Mouse (Mus musculus): ENCODE results near the gene Usp48.
"Not testable (repeated sequence)": the region's sequence is repeated elsewhere in the genome, so short reads cannot be mapped to it uniquely, and the experiment has no call there.

The Usp48 gene

DNA sequence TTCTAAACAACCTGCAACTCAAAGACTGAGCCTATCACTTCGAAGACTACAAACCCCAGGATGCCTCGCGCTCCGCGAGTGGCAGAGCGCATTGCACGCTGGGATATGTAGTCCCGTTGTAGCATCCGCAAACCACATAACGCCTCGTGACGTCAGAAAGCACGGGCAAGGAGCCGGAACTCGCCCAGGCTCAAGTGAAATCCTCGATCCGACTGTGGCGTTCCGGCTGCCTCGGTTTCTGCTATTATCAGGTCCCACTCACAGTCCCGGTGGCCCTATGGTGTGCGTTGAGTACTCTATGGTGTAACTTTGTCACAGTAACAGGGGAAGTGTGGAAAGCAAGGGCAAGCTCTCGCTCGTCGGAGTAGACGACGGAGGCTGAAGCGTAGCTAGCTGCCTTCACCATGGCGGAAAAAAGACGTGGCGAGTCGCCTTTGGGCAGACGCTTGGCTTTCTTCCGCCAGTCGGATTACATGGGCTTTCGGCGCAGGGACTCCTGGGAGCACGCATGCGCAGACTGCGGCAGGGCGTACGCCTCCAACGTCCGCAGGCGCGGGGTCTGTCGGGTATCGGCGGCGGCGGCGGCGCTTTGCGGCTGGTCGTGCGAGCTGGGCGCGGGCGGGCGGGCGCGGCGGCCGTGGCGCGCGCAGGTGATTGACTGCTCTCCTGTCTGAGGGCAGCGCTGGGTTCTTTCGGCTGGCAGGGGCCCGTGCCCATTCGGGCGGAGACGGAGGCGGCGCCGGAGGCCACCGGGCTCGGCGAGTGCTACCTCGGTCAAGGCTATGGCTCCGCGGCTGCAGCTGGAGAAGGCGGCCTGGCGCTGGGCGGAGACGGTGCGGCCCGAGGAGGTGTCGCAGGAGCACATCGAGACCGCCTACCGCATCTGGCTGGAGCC, at the start of gene Usp48:
Gene Usp48 (plus strand): TSS at position 155 of the 895 bp plus-strand sequence.
- DNase-seq = peak; percentile 99 to 100

DNA sequence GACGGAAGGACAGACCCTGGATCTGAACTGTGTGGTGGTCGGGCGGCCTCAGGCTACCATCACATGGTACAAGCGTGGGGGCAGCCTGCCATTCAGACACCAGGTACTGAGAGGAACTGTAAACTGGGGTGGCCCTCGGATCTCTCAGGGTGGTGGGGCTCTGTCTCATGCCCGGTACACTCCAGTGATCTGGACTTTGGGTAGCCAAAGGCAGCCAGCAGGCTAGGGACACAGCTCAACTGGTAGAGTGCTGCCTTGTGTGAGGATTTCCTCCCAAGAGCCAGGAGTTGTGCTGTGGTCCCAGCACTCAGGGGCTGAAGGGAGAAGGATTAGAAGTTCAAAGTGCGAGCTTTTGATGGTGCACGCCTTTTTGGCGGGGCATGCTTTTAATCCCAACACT, 48.0 kb upstream of the Usp48 start:
- DNase-seq = no peak

DNA sequence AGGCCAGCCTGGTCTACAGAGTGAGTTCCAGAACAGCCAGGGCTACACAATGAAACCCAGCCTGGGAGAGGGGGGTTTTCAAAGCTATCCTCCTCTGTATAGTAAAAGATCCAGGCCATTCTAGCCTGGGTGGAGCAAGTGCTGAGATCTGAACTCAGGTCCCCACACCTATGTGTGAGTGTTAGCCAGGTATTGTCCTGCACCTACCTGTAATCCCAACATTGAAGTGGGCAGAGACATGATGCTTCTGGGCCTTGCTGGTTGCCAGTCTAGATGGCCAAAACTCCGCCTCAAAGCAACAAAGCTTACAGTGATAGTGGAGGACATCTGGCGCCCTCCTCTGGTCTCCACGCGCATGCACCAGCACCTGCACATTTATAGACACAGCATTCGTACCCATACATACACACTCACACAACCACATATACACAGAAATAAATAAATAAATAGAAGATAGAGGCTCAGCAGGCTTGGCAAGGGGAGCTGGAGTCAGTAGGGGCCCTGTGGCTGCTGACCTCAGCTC, 47.5 kb upstream of the Usp48 start:
- DNase-seq = peak in 1 of 2 experiments; percentile 60

DNA sequence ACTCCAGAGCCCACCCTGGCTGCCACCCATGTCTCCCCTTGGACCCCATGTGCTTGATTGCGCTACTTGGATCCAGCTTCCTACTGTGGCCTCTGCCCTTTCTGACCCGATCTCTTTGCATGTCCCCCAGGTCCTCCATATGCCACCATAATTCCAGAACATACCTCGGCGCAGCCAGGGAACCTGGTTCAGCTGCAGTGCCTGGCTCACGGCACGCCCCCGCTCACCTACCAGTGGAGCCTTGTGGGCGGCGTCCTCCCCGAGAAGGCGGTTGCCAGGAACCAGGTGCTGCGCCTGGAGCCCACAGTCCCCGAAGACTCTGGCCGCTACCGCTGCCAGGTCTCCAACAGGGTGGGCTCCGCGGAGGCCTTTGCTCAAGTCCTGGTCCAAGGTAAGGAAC, 40.1 kb upstream of the Usp48 start:
- DNase-seq = no peak

GRCm38 (mm10) chr4:137556673-137557210, 36.8 kb upstream of the Usp48 start:
- DNase-seq = no peak

DNA sequence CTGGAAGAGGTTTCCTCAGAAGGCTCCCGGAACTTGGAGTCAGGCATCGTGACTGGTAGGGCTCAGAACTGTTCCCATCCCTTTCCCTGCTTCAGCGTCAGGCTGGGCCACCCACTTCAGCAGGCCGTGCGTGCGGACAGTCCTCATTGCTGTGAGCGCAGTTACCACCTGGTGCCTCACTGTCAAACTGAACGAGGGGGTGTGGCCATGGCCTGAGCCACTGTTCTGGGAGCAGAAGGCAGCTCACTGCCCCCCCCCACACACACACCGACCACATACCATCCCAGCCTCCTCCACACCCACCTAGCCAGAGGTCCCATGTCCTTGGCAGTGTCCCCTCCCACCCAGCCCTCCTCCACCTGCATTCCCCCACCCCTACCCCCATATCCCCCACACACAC, 23.7 kb upstream of the Usp48 start:
- DNase-seq = no peak

- no peak for DNase-seq
Observed at GRCm38 (mm10) chr4:137574469-137574868, 19.1 kb upstream of the Usp48 start, which contains the start of gene Ldlrad2. Ldlrad2 (minus strand) TSS chr4:137574569.

DNA sequence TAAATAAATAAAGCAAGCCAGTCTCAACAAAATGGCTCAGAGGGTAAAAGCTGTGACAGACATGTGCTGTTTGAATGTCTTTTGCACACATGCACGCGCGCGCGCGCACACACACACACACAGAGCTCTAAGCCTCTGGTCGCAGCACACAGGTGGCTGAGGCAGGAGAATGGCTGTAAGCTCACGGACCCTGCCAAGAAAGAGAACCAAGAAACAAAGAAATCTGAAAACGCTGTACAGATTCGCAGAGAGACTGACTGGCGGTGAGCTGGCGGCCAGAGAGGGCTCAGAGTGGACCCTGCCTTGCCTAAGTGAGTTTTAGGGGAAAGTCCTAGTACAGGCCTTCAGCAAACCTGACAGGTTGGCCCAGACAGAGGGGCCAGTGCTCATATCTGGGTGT, 16.1 kb upstream of the Usp48 start:
- DNase-seq = no peak

- DNase-seq = peak; percentile 74 to 78
Observed at GRCm38 (mm10) chr4:137578181-137578845, 15.2 kb upstream of the Usp48 start.

GRCm38 (mm10) chr4:137579789-137580188, 13.8 kb upstream of the Usp48 start:
- no peak for DNase-seq

GRCm38 (mm10) chr4:137580299-137580698, 13.3 kb upstream of the Usp48 start:
- DNase-seq = no peak

DNA sequence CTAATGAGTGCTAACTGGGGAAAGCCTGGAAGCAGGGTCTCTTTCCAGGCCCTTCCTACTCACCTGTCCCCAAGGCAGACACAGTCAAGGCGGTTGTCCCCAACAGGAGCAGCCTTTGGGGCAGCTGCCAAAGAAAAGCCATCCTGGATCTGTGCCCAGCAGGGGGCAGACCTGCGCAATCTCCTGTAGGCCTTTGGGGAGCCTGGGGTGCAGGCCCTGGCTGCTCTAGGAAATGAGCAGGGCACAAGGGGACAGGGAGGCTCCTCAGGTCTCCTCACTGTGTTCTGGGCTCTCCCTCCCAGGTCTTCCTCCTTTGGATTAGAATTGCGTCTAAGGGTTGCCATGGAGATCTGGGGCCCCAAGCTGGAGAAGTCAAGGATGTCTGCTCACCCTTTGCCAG, 11.7 kb upstream of the Usp48 start:
- DNase-seq = peak in 1 of 2 experiments; percentile 42

GRCm38 (mm10) chr4:137589095-137589494, 4.5 kb upstream of the Usp48 start:
- DNase-seq = not testable (repeated sequence)

DNA sequence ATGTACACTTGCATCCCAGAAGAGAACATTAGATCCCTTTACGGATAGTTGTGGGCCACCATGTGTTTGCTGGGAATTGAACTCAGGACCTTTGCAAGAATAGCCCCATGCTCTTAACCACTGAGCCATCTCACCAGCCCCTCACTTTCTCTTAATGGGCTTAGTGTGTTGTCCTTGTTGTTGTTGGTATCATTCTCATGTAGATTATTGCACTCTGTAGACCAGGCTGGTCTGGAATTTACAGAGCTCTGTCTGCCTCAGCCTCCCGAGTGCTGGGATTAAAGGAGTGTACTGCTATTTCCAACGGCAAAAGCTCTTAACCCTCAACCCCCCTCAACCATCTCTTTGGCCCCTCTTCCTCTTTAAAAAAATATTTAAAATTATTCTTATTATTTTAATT, 4.0 kb upstream of the Usp48 start:
- no peak for DNase-seq

GRCm38 (mm10) chr4:137590961-137591360, 2.6 kb upstream of the Usp48 start:
- no peak for DNase-seq

DNA sequence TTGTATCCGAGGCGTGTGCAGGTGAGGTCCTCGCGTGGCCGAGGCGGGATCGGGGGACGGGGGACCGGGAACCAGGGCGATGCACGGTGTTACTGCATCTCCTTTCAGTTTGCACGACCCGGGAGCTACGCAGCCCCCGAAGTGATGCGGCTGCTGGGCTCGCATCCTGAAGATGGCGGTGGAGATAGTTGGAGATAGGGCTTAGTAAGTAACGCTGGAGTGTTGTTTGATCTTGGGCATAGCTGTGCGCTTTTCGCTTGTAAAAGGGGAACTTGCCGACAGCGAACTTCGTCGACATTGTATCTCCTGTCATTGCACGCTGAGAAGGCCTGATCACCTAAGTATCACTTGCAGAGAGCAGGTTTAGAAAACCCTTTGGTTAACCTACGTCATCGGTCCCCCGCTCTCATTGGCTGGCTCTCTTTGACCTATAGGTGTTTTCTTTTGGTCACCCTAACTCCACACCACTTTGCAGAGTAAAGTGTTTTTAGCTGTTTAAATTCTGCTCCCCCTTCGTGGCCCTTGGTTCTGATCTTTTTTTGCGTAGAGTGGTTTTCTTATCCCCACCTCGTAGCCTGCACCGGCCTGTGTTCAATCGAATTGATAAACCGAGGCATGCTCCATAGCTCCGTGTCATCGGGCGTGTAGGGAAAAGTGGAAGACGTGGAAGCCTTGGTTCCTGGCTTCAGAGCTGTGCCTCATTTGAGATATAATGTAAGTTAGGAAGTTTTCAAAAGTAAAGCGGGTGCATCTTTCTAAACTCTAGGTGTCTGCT, 1.1 kb downstream of the Usp48 start:
- no peak for DNase-seq

GRCm38 (mm10) chr4:137597098-137597630, 3.6 kb downstream of the Usp48 start:
- DNase-seq = no peak

DNA sequence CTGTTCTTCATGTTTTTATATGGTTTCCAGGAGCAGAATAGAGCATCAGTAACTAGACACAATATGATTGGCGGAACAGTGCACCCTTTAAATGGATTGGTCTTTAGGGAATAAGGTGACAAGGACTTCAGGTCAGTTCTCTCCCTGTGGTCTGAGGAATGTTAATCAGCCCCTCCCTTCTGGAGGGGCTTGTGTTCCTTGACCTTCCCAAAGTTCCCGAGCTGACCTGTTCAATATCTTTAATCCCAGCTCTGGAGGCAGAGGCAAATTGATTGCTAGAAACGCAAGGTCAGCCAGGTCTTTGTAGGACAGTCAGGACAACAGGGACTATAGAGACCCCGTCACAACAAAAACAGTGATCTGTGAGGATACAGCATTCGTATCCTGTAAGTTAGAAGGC, 5.0 kb downstream of the Usp48 start:
- DNase-seq = no peak

DNA sequence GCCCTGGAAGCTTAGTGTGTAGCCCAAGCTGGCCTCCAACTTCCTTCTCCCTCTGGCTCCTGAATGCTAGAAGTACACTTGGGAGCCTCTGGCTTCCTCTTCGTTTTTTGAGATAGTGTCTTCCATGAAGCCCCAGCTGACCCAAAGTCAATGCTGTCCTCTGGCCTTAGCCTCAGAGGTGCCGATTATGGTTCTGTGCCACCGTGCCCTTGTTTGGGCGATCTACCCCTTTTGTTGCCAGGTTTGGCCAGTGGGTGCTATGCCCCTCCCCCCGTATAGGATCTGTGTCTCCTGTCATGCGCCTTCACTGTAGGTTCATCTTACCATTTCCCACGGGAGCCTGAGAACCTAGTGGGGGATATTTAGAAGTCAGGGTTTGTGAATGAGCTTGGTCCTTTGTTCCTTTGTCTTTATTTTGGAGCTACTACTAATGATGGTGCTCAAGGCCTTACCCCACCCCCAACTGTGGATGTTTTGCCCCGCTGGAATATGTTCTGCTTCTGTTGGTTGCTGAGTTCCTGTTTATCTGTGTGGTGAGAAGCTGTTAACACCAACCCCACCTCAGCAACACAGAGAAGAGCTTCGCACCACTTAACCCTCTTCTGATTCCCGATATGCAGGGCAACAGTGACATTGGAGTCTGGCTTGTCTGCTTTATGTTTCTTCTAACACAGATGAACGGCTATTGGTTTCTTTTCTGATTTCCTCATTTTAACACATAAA, 10.1 kb downstream of the Usp48 start:
- no peak for DNase-seq

DNA sequence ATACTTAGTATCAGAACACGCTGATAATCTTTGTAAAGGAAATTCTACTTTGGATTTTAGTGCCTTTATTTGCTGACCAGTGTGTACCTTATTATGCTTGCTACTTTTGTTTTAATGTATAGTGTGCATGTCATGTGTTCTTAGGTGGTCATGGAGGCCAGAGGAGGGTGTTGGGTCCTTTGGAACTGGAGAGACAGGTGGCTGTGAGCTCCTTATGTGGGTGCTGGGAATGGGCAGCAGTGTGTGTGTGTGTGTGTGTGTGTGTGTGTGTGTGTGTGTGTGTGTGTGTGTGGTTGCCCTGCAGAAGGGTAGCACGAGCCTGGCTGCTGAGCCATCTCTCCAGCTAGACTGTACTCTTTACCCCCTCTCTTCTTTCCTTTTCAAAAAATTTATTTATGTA, 13.5 kb downstream of the Usp48 start:
- DNase-seq = no peak

GRCm38 (mm10) chr4:137609281-137609680, 15.7 kb downstream of the Usp48 start:
- DNase-seq = no peak

DNA sequence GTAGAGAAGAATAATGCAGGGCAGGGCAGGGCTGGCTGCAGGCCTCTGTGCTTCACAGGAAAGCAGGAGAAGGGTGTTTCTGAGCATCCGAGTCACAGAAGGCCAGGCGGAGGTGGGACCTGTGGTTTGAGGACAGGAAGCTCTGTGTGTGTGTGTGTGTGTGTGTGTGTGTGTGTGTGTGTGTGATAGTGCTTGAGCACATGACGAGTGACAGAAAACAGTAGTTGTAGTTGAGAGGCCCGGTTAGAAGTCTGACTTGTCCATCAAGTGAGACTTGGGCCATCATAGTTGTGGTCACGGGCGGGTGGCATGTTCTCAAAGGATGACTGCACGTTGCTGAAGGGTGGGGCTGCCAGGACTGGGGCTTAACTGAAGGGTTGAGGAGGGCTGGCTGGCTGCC, 16.1 kb downstream of the Usp48 start:
- peak; percentile 28 for DNase-seq
